Mouse (Mus musculus): ENCODE results near the gene Ryr2.
"Not testable (repeated sequence)": the region's sequence is repeated elsewhere in the genome, so short reads cannot be mapped to it uniquely, and the experiment has no call there.

The Ryr2 gene

DNA sequence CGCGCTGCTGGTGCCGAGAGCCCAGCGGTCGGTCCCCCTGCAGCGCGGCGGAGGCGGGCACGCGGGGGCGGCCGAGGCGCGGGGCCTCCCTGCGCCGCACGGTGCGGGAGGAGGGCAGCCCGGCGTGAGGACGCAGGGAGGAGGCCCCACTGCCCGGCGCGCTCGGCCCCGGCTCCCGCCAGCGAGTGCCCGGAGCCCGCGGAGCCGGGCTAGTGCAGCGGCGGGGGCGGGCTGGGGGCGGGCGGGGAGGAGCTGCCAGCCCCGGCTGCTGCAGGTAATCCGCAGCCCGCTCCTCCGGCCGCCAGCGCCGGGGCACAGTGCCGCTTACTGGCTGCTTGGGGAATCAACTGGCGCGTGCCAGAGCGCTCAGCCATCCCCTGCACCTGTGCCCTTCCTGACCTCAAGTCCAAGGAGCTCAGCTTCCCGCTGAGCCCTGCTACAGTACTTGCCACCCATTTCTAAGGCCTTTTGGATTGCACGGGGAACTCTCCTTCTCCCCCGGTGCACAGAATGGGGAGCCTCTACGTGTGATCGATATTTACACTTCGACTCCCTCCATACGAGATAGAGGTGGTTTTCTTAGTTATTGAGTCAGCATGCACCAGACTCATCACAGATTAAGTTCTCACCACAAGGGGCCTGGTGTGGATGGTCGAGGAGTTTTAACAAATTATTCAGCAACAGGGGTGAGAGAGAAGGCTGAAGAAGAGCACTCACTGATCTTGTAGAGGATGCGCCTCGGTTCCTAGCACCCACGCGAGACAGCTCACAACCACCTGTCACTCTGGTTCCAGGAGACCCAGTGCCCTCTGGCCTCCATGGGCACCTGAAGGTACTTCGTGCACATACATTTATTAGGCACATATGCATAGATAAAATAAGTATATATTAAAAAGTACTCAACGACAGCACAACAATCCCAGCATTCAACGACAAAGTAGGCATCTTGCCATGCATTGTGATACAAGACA is at the start of gene Ryr2:
Gene Ryr2 (minus strand): TSS at position 284 of the 971 bp plus-strand sequence.
- peak; percentile 29 for DNase-seq (ENCODE audit: low spot score)

- no peak for DNase-seq (ENCODE audit: low spot score)
These were observed 47.2 kb upstream of the Ryr2 start for GRCm38 (mm10) chr13:12153922-12154321.

GRCm38 (mm10) chr13:12146918-12147507 is 40.3 kb upstream of the Ryr2 start:
- DNase-seq (ENCODE audit: low spot score): no peak

- no peak for DNase-seq (ENCODE audit: low spot score)
These were observed 39.7 kb upstream of the Ryr2 start for GRCm38 (mm10) chr13:12146402-12146801.

DNA sequence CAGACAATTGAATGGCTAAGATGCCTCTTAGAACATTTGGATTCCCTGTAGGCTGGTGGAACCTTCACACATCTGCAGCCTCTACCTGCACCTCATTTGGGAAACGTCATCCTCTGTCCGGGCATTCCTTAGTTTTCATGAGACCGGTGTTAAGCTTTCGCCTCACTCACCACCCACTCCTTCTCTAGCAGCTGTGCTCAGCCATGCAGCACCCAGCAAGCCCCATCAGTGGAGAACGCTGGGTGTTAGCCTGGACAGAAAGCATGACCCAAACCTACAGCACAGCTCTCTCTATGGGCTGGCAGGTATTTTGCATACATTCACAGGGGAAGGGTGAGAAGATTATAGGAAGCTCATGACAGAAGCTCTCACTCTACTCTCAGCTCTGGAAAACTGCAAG is 36.6 kb upstream of the Ryr2 start:
- no peak for DNase-seq (ENCODE audit: low spot score)

DNA sequence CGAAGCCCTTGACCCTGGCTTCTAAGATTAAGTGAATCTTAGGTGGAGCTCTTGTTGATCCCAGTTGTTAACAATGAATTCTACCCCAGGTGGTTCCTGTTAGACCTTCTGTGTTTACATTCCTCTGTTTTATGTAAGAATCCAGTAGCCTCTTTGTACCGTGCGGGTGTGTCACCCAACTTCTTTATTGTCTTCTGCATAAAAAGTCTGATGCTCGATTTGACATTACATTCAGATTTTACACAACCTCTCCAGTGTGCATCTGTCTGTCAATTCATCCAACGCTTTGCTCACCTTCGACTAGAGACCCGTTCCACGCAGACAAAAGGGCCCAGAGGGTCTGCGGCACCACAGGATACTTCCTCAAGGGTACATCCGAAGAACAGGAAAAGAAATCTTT is 29.7 kb upstream of the Ryr2 start:
- DNase-seq (ENCODE audit: low spot score): not testable (repeated sequence)

GRCm38 (mm10) chr13:12133549-12133948 is 26.8 kb upstream of the Ryr2 start:
- DNase-seq (ENCODE audit: low spot score): no peak

DNA sequence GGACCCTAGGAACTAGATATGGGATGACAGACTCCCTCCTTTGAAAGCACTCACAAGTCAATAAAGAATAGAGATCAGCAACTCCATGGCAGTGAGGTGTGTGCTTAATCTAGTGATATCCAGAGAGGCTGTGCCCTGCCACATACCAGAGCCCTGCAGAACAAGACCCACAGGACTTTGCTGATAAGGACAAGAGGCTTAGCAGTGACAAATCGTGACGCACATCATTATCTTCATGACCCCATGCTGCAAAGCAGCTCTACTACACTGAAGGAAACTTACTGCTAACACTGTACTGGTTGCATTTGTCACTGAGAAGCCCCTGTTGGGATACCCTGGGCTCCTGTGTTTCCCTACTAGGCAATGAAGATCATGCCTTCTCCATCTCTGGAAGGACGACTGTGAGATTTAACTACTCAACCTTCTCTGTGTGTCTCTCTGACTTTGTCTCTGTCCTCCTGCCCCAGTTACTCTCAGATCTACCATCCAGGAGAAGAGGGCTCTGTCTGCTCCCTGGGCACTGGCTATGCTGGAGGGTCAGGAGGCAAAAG is 25.5 kb upstream of the Ryr2 start:
- DNase-seq (ENCODE audit: low spot score): no peak

DNA sequence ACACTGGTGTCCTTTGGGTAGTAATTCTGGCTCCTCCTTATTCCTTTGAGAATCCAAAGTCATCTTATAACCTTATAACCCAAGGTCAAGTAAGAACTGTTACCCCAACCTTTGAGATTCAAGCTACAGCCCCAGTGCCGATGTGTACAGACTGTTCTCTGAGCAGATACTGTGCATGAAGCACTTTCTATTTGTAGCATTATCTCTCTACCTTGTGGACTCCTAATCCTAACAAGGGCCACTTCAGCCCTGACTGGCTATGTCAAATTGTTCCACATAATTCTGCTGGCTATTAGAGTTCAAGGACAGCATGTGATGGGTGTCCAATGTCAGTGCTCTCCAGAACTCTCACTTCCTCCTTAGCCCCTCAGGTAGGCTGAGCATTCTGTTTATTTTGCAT is 22.4 kb upstream of the Ryr2 start:
- no peak for DNase-seq (ENCODE audit: low spot score)

DNA sequence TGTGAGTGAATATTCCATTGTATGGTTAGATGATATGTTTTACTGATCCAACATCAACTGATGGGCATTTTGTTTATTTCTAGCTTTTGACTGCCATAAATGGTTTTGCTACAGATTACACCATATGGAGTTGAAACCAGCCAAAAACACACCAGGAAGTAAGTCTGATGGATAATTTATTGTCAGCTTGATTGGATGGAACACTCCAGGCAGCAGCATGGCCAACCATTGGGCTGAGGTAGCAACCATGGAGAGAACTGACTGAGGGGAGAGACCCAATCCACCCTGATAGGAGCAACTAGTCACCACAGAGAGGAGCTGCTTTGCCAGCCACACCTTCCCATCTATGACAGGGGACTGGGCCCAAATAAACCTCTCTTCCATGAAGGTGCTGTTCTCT is 19.4 kb upstream of the Ryr2 start:
- DNase-seq (ENCODE audit: low spot score): no peak

DNA sequence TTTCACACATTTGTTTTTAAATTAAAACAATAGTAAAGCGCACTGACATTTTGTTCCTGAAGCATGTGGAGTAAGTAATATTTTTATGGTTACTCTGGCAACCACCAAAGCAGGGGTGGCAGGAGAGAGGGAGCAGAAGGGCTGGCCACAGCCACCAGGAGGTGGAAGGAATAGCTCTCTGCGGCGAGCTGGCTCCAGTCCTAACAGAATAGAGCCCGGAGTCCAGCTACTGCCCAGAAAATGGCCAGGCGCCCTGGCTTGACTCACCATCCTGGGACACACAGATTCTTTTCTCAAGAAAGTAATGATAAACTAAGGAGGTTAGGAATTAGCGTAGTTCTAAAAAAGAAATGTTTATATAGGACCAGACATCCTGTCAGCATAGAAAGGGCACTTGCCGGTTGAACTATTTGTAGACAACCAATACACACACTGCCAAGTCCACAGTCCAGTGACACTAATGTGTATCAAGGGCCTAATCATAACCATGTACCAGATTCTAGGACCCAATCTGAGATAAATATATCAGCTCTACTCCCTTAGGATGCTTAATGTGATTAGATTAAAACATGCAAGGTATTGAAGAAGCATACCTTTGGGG is 18.3 kb upstream of the Ryr2 start:
- no peak for DNase-seq (ENCODE audit: low spot score)

GRCm38 (mm10) chr13:12115551-12115950 is 8.8 kb upstream of the Ryr2 start:
- DNase-seq (ENCODE audit: low spot score): no peak

DNA sequence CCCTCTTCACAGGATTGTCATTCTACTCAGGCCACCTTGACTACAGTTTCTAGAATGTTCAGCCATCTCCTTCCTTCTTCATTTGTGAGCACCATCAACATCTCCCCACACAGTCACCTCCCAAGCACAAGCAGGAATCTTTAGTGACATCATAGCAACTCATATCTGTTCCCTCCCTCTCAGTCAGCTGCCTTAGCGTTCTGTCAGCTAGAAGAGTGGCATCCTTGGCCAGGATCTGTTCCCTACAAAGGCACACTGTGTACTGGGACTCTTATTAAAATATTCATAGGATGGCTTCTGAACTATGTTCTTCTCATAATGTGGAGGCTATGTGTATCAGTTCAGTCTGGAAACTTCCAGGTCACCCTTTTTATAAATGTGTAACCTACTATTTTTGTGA is 8.1 kb upstream of the Ryr2 start:
- DNase-seq (ENCODE audit: low spot score): no peak

GRCm38 (mm10) chr13:12108955-12109354 is 2.2 kb upstream of the Ryr2 start:
- no peak for DNase-seq (ENCODE audit: low spot score)

- DNase-seq (ENCODE audit: low spot score): no peak
These were observed 716 bp downstream of the Ryr2 start for GRCm38 (mm10) chr13:12105830-12106628.

- no peak for DNase-seq (ENCODE audit: low spot score)
These were observed 1.4 kb downstream of the Ryr2 start for GRCm38 (mm10) chr13:12105231-12105829.

DNA sequence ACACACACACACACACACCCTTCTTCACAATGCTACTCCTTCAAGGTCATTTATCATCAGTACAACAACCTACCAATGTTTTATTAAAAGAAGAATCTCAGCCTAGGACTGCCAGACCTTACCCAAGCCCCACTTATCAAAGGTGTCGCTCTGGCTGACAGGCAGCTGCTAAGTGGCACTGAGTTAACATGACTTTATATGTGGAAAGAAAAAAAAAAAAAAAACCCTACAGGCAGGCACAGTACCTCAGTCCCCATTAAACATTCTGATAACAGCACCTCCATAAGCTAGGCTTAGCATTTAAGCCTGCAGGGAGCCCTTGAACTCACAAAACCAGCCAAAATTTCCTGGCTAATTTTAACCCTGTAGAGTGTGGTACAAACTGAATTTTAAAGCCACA is 2.4 kb downstream of the Ryr2 start:
- no peak for DNase-seq (ENCODE audit: low spot score)

GRCm38 (mm10) chr13:12103017-12103416 is 3.7 kb downstream of the Ryr2 start:
- DNase-seq (ENCODE audit: low spot score): no peak

DNA sequence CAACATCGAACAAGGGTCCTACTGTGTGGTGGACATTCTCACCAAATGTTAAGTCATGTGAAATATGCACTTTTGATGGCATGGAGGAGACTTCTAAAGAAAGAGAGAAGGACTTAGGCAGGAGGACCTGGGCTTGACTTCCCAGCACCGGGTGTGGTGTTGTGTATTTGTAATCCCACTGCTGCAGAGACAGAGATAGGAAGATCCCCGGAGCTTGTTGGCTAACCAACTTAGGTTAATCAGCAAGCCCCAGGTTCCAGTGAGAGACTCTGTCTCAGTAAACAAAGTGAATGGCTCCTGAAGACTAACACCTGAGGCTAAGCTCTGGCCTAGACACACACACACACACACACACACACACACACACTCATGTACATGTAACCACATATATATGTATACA is 7.3 kb downstream of the Ryr2 start:
- DNase-seq (ENCODE audit: low spot score): no peak

DNA sequence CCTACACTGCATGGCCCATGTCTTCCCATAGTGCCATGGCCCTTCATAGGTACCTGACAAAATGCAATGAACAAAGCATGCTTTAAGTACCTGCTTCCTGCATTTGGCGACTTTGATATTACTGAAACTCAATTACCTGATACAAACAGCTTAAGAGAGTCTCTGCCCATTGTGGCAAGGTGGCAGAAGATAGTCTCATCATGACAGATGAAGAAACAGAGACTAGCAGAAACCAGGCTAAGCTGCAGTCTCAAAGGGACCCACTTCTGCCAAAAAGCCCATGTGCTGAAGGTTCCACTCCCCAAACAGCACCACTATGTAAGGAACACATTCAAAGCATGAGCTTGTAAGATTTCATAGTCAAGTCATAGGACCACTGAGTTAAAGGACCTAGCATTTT is 7.8 kb downstream of the Ryr2 start:
- DNase-seq (ENCODE audit: low spot score): no peak

DNA sequence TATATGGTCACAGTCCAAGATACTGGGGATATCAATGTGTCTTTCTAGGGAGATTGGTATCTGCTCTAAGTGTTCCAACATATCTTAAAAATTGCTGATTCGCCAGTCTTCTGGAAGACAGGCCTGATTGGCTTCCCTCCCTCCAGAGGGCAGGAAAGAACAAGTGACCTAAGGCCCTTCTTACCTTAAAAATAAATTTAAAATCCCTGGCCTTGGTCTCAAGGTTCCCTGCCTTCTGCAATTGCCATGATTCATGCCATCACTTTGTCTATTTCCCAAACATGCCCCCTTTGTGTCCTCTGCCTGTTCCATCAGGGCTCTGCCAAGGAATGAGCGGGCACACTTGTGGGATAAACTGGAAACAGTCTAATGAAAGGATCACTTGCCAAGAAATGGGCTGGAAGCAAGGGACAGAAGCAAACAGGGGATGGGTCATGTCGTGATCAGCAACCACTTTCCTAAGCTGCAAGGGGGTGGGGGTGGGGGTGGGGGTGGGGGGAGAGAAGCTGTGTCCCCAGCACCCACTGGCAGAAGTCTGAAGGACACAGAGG is 10.3 kb downstream of the Ryr2 start:
- no peak for DNase-seq (ENCODE audit: low spot score)

Data from urinary bladder, postnatal 25 days (tissue).